Mouse (Mus musculus) ES-Bruce4 (cell line): Measurements from ENCODE around the gene Ppme1. TPM values are rescaled to one million over a fixed set of nuclear protein-coding genes. Genes with fewer than 3 reads are reported as not detected.

Source experiments
- H3K27ac ChIP-seq: 2 replicates; pipeline ENCODE4 v1.5.1; 2012; ENCODE audit warnings: low read length, inconsistent platforms; ENCODE audit not compliant: insufficient read depth
- H3K27me3 ChIP-seq: 2 replicates; pipeline ENCODE4 v1.6.1; 2012; ENCODE audit warnings: mild to moderate bottlenecking, low read length, inconsistent platforms; ENCODE audit not compliant: control insufficient read depth, poor library complexity, insufficient read depth, severe bottlenecking
- H3K36me3 ChIP-seq: 2 replicates; pipeline ENCODE4 v1.6.1; 2012; ENCODE audit warnings: inconsistent platforms, mild to moderate bottlenecking, low read length, moderate library complexity; ENCODE audit not compliant: control insufficient read depth, poor library complexity, insufficient read depth, severe bottlenecking
- H3K4me1 ChIP-seq: one replicate; pipeline ENCODE4 v1.8.1; 2011; ENCODE audit warnings: low read length; ENCODE audit not compliant: control insufficient read depth, insufficient read depth
- H3K4me3 ChIP-seq: 2 replicates; pipeline ENCODE4 v1.5.1; 2011; ENCODE audit warnings: low read depth, mild to moderate bottlenecking, low read length
- H3K9ac ChIP-seq: 2 replicates; pipeline ENCODE4 v1.6.1; 2012; ENCODE audit warnings: low read depth, mild to moderate bottlenecking, inconsistent platforms; ENCODE audit not compliant: poor library complexity, severe bottlenecking
- H3K9me3 ChIP-seq: replicated peaks from 2 replicates; pipeline ENCODE4 v1.6.1; 2012; ENCODE audit warnings: mild to moderate bottlenecking, low read length, inconsistent platforms; ENCODE audit not compliant: control insufficient read depth, poor library complexity, insufficient read depth, severe bottlenecking
- CTCF ChIP-seq: IDR thresholded peaks from one replicate; pipeline ENCODE4 v1.8.1; 2011; ENCODE audit warnings: low read depth, low read length
- EP300 ChIP-seq: IDR thresholded peaks from 2 replicates; pipeline ENCODE4 v1.6.1; 2011; ENCODE audit warnings: low read depth, low read length; ENCODE audit not compliant: insufficient read depth
- POLR2A ChIP-seq: IDR thresholded peaks from one replicate; pipeline ENCODE4 v1.8.1; 2011; ENCODE audit warnings: low read length; ENCODE audit not compliant: insufficient read depth
- polyA plus RNA-seq: library from polyadenylated mRNA; stranded (reverse); fragments of >200 nt; gene quantifications from 2 replicates; pipeline ENCODE4 v1.2.4, GENCODE M21; 2011; ENCODE audit warnings: low read depth; ENCODE audit not compliant: missing spikeins, insufficient read depth, insufficient read length

Ppme1 gene
- polyA plus RNA-seq, 1 experiment: 46.7 TPM

GRCm38 (mm10) chr7:100323721-100324120, 48.4 kb downstream of the Ppme1 start:
- Histone ChIP-seq H3K27me3 (no peaks in the 10 kb centered on the region), H3K9me3 (no peaks in the 10 kb centered on the region), H3K4me1 (no peaks in the 10 kb centered on the region), H3K4me3 (no peak overlapping the region), H3K27ac (no peak overlapping the region), H3K9ac (no peak overlapping the region), H3K36me3 (no peaks in the 10 kb centered on the region)
- TF ChIP-seq CTCF: no peak
- no peak for TF ChIP-seq POLR2A
- TF ChIP-seq EP300: no peak

DNA sequence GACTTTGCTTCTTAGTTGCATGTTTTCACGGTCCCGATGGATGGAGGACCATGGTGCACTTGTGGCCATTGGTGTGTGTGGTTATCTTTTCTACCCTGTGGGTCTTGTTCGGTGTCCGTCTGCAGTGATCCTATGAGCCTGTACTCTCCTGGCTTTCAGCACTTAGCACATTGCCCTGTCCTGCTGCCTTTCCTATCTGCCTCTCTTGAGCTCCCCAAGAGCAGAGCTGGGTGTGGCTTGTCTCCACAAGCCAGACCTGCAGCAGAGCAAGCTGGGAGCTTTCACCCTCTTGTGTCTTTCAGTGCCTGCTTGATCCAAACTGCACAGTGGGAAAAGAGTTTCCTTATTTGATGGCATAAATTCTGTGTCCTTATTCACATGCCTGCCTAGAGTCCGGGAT, 54.6 kb downstream of the Ppme1 start:
- no peak overlapping the region for H3K9ac ChIP-seq
- H3K27me3 ChIP-seq: no peaks in the 10 kb centered on the region
- no peaks in the 10 kb centered on the region for H3K9me3 ChIP-seq
- TF ChIP-seq CTCF (no peak), POLR2A (no peak), EP300 (no peak)
- H3K4me1 ChIP-seq: no peaks in the 10 kb centered on the region
- no peaks in the 10 kb centered on the region for H3K36me3 ChIP-seq
- H3K27ac ChIP-seq: no peak overlapping the region
- no peak overlapping the region for H3K4me3 ChIP-seq

- no peak overlapping the region for H3K4me3 ChIP-seq
- TF ChIP-seq POLR2A (no peak), CTCF (no peak), EP300 (no peak)
- H3K36me3 ChIP-seq: no peaks in the 10 kb centered on the region
- H3K27me3 ChIP-seq: no peaks in the 10 kb centered on the region
- no peaks in the 10 kb centered on the region for H3K4me1 ChIP-seq
- H3K9me3 ChIP-seq: no peaks in the 10 kb centered on the region
- no peak overlapping the region for H3K9ac ChIP-seq
- no peak overlapping the region for H3K27ac ChIP-seq
Measured at GRCm38 (mm10) chr7:100316924-100317323, 55.2 kb downstream of the Ppme1 start.

DNA sequence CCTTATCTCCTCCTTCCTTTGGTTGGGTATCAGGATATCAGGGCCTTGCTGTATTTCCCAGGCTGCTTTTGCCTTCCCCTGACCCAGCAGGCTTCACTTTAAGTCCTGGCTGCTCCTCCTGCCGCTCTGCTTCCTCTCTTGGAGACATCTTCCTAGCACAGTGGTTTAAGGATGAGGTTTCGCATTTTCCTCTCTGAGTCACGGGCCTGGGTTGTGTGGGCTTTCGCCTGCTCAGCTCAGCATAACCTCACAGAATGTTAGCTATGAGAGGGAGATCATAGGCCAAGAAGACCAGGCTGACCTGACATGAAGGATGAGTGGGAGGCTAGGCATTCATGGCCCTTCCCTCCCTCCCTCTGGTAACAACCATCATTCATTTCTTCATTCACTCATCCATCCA, 59.4 kb downstream of the Ppme1 start:
- TF ChIP-seq EP300 (no peak), CTCF (no peak), POLR2A (no peak)
- no peaks in the 10 kb centered on the region for H3K36me3 ChIP-seq
- no peaks in the 10 kb centered on the region for H3K4me1 ChIP-seq
- H3K27ac ChIP-seq: no peak overlapping the region
- H3K9me3 ChIP-seq: no peaks in the 10 kb centered on the region
- no peaks in the 10 kb centered on the region for H3K27me3 ChIP-seq
- H3K9ac ChIP-seq: no peak overlapping the region
- H3K4me3 ChIP-seq: no peak overlapping the region

GRCm38 (mm10) chr7:100310290-100310689, 61.8 kb downstream of the Ppme1 start:
- no peak overlapping the region for H3K27ac ChIP-seq
- H3K27me3 ChIP-seq: no peaks in the 10 kb centered on the region
- H3K9me3 ChIP-seq: no peaks in the 10 kb centered on the region
- no peaks in the 10 kb centered on the region for H3K4me1 ChIP-seq
- no peaks in the 10 kb centered on the region for H3K36me3 ChIP-seq
- H3K4me3 ChIP-seq: no peak overlapping the region
- H3K9ac ChIP-seq: no peak overlapping the region
- TF ChIP-seq POLR2A (no peak), EP300 (no peak), CTCF (no peak)

DNA sequence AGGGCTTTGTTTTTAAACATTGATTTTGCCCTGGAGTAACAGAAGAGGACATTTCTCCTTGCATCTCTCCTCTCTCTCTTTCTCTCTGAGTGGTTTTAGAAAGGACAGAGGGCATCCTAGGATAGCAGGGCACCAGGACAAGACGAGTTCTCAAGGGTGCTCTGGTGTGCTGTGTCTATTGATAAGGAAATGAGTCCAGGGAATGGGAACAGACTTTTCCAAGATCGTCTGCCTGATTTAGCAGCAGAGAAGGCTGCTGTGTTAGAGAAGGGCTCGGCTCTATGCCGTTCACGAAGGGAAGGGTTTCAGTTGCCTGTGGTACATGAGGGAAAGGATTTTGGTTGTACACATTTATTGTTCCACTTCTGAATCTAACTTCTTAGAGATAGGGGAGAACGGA, 62.4 kb downstream of the Ppme1 start:
- no peak overlapping the region for H3K4me3 ChIP-seq
- H3K4me1 ChIP-seq: no peaks in the 10 kb centered on the region
- no peaks in the 10 kb centered on the region for H3K27me3 ChIP-seq
- H3K27ac ChIP-seq: no peak overlapping the region
- H3K9ac ChIP-seq: no peak overlapping the region
- H3K36me3 ChIP-seq: no peaks in the 10 kb centered on the region
- TF ChIP-seq POLR2A (no peak), EP300 (no peak), CTCF (no peak)
- no peaks in the 10 kb centered on the region for H3K9me3 ChIP-seq

DNA sequence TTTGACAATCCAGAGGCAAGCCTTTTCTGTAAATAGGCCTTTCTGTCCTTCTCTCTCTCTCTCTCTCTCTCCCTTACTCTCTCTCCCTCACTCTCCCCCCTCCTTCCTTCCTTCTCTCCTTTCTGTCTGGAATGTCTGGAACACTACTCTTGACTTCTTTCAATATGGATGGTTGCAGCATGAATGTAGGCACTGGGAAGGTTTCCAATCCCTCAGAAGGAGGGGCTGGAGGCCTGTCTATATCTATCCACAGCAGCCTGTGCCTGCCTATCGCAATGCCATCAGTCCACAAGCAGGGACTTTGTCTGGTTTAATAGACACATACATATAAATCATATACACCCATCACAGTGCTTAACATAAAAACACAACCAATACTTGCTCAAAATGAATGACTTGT, 62.9 kb downstream of the Ppme1 start:
- Histone ChIP-seq H3K27me3 (no peaks in the 10 kb centered on the region), H3K27ac (no peak overlapping the region), H3K36me3 (no peaks in the 10 kb centered on the region), H3K9ac (no peak overlapping the region), H3K4me1 (no peaks in the 10 kb centered on the region), H3K9me3 (no peaks in the 10 kb centered on the region), H3K4me3 (no peak overlapping the region)
- TF ChIP-seq CTCF (no peak), POLR2A (no peak), EP300 (no peak)
